Mouse (Mus musculus): Measurements from ENCODE around the gene Ube2j2.

DNA sequence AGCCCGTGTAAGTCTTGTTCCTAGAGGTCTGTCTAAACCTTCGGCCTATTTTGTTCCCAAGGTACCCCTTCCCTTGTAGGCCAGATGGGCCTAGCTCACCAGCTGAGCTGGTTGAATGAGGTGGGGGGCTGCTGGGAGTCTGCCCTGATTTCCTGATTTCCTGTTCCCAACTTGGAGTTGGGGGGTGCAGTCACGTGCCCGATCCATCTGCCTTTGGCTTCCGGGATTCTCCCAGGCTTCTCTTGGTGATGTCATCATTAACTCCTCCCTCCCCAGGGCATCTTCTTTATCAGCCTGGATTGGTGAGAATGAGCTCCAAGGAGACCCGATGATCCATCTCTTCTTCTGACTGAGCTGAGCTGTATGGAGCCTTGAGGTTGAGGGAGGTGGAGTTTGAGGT lies 48.4 kb upstream of the Ube2j2 start:
- TF ChIP-seq POLR2A (IDR thresholded peaks at IDR 0.05; ENCODE audit: borderline replicate concordance, extremely low read depth, low read depth, low read length) (peak; percentile 27; the same call in 1 of the 2 replicates), CTCF (IDR thresholded peaks at IDR 0.05; ENCODE audit: insufficient read depth, low read length) (no peak)
